Mouse (Mus musculus): ENCODE results near the gene Slc26a11.

The Slc26a11 gene

DNA sequence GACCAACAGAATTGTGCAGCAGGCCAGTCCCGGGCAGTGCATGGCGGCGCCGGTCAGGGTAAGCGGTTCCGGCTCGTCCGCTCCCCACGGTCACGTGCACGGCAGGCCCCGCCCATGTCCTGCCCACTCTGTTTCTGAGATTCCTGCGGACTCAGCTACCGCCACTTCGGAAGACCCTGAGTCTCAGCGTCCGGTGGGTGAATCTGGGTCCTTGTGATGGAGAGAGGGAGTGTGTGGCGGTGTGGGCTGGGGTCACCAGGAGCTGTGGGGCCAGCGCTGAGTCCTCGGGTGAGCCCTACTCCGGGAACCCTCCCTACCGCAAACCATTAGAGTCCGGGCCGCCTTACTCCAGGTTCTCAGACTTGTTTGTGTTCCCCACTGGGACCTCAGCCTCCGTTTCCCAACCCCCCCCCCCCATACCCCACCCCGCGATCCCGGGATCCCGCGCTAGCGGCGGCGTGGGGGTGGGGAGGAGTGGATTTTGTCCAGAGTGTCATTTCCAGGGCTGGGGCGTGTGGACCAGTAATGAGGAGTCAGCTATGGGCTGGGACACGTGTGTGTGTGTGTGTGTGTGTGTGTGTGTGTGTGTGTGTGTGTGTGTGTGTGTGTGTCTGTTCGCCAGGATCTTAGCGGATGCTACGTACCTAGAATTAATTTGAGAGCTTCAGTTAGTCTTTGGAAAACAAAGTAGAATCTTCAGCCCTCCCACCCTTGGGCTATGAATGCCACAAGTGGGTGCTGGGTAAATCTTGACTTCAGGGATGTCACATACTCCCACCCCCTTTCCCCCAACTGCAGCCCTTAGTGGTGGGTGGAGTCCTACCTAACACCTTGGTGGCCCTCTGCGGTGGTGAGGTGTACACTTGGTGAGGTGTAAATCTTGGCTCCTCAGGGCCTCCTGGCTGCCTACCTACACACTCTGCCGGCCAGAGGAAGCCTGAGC is at the start of gene Slc26a11, which contains the start of gene Sgsh:
Gene Slc26a11, plus strand, starts transcription at position 115 of the 943 bp plus-strand sequence.
Gene Sgsh, minus strand, starts transcription at position 94 of the 943 bp plus-strand sequence.
- peak; percentile 79 for DNase-seq (ENCODE audit: low spot score)

- DNase-seq (ENCODE audit: low spot score), result peak; percentile 26
Observed at GRCm38 (mm10) chr11:119306762-119307657, 48.3 kb upstream of the Slc26a11 start.

GRCm38 (mm10) chr11:119307658-119307867 is 47.8 kb upstream of the Slc26a11 start, which contains the start of gene Card14:
TSS of gene Card14 (plus strand) at chr11:119307768.
- DNase-seq (ENCODE audit: low spot score), result no peak

DNA sequence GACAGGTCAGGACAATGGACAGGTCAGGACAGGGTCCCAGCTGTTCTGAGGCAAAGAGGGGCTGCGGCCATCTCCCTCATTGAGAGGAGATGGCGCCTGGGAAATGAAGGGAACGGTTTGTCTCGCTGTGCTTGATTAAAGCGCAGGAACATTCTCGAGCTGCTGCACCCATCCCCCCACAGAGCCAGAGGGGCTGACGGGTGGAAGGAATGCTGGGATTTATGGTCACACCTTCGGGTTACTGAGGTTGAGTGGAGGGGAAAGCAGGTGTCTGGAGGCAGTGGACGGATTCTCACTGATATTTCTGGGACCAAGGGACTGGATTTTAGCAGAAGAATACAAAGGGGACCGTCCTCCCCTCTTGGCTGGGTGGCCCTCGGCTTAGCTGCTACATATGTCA is 47.4 kb upstream of the Slc26a11 start:
- no peak for DNase-seq (ENCODE audit: low spot score)

DNA sequence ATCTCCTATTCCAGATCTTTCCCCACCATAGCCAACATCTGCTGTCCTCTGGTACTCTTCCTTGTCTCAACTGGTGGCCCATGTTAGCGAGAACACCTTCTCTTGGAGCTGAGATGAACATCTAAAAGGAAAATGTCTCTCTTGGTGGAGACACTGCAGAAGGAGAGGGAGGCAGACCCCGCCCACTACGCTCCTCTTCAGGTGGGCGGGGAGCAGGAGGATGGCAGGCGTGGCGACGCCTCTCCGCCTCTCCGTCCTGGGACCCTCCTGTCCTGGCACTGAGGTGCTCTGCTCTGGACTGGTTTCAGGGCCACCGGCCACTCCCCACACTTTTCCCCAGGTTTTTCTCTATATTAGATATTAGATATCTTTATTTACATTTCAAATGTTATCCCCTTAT is 44.7 kb upstream of the Slc26a11 start:
- no peak for DNase-seq (ENCODE audit: low spot score)

DNA sequence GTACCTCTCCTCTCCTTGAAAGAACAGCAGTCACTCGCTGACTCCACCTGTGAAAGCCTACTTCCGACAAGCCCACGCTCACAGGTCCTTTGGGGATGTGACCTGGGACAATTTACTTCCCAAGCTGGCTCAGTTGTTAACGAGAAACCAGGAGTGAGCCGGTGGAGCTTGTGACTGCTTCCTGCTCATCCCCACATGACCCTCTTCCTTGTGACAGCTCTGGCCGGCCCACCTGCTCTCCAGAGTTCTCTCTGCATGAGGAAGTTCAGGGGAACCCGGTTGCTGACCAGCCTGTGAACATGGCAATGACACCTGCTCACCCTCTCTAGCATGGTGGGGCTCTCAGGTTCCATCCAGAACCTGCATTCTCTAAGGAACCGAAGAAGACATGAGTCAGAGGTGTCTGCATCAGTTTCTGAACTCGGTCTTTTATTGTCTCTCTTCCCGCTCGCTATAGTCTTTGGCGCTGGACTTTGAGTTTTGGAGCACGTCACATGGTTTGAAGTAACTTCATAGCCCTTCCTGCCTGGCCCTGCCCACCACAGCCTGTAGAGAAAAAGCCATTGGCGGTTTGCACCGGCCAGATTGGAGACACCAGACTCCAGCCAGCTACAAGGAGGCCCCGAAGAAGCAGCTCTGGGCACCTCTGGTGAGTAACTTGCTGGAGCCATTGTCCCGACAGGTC is 41.0 kb upstream of the Slc26a11 start:
- DNase-seq (ENCODE audit: low spot score), result no peak

- no peak for DNase-seq (ENCODE audit: low spot score)
Observed at GRCm38 (mm10) chr11:119316720-119317119, 38.6 kb upstream of the Slc26a11 start.

DNA sequence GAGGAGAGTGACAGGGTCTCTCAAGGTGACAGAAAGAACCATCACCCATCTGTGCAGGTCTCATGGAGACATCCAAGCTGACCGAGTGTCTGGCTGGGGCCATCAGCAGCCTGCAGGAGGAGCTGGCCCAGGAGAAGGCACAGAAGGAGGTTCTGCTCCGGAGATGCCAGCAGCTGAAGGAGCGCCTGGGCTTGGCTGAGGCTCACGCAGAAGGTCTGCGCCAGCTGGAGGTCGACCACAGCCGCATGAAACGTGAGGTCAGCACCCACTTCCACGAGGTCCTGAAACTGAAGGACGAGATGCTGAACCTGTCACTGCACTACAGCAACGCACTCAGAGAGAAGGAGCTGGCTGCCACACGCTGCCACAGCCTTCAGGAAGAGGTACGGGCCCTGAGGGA is 32.8 kb upstream of the Slc26a11 start:
- DNase-seq (ENCODE audit: low spot score), result no peak

GRCm38 (mm10) chr11:119325068-119325467 is 30.3 kb upstream of the Slc26a11 start:
- DNase-seq (ENCODE audit: low spot score), result no peak

DNA sequence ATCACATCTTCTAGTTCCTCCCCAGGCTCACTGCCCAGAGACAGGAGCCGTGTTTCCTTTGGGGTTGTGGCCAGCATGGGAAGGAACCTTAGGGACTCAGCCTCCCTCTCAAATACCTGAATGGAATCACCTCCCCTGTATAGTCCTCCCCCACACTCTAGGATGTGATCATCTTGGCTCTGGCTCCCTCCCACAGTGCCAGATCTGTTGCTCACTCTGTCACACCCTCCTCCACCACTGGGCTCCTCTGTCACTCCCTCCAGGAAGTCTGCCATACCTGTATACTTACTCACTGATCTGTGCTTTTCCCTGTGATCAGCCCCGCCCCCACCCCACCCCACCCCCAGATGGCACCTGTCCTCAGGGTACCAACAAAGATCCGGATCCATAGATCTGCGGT is 24.8 kb upstream of the Slc26a11 start:
- no peak for DNase-seq (ENCODE audit: low spot score)

DNA sequence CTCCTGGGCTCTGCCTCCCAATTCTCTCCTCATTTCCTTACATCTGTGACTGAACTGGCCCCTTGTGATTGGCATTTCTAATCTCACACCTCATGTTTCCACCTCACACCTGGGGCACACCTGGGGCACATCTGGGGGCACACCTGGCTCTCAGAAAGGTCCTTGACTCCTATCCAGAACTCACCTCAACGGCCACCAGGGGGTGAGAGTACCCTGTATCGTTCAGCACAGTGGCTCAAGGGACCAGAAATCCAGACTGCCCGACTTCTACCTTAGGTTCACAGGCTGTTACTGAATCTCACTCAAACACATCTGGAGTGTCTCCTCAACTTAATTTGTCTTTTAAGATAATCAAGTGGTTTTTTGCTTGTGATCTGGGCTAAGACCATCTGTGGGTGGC is 23.4 kb upstream of the Slc26a11 start:
- peak; percentile 31 for DNase-seq (ENCODE audit: low spot score)

- peak; percentile 77 for DNase-seq (ENCODE audit: low spot score)
Observed at GRCm38 (mm10) chr11:119338271-119339059, 16.9 kb upstream of the Slc26a11 start.

- DNase-seq (ENCODE audit: low spot score), result peak; percentile 83
Observed at GRCm38 (mm10) chr11:119339179-119339578, 16.2 kb upstream of the Slc26a11 start.

GRCm38 (mm10) chr11:119339637-119340036 is 15.7 kb upstream of the Slc26a11 start:
- DNase-seq (ENCODE audit: low spot score), result peak; percentile 94

GRCm38 (mm10) chr11:119344178-119344577 is 11.2 kb upstream of the Slc26a11 start:
- no peak for DNase-seq (ENCODE audit: low spot score)

DNA sequence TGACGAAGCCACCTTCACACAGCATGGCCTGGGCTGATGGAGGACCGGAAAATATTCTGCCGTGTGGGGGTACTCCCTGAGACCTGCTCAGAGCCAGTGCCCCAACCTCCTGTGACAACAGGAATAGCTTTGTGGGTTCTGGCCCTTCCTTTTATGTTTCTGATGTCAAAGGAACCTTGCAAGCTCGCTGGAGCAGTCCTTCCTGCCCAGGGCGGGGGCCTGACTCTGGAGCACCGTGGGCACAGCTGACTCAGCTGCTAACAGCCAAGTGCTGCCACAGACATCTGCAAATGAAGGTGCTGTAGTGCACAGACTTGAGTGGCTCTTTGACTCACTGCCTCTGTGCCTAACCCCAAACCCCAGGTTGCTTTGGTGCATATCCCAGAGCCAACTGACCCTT is 10.5 kb upstream of the Slc26a11 start:
- no peak for DNase-seq (ENCODE audit: low spot score)

- DNase-seq (ENCODE audit: low spot score), result no peak
Observed at GRCm38 (mm10) chr11:119347125-119347524, 8.2 kb upstream of the Slc26a11 start.

DNA sequence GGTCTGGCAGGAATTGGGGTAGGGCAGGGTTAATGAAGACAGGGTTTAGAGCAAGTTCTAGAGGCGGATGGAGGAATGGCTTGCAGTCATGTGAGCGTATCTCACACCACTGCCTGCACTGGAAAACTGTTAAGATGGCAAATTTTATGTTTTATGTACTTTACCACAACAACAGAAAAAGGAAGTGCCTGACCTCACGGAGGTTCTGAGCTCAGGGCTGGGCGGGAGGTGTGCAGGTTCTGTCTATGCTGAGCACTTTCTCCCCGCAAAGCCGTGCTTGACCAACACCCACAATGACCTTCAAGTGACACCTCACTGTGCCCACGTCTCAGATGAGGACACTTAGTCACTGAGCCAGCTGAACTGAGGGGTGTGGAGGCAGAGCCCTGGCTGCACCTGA is 3.2 kb upstream of the Slc26a11 start:
- DNase-seq (ENCODE audit: low spot score), result no peak

GRCm38 (mm10) chr11:119353946-119354345 is 1.4 kb upstream of the Slc26a11 start:
- no peak for DNase-seq (ENCODE audit: low spot score)

DNA sequence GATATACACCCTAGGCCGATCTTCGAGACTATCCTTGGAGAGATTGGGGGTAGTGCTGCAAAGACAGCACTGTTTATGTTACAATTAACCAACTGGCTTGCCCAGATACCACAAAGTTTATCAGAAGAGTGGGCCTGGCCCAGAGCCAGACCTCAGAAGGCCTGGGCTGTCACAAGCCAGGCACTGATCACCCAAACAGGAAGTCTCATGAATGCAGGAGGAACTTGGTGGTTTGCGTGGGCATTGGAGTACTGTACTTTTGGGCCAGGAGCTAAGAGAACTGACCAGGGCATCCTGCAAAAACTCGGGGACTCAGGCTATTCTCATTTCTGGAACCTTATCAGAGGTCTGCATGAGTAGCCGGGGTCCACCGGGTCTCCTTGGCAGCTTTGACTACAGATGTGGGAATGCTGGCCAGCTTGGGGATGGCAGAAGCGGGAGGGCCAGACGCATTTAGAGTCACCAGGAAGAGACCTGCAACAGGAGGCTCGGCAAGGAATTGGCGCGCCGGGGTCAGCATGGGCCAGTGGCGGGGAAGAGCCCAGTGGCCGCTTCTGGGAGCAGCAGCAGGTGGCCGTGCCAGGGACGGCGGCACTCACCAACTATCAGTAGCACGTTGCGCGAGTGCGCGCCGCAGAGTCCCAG is 437 bp upstream of the Slc26a11 start:
- peak; percentile 23 for DNase-seq (ENCODE audit: low spot score)

DNA sequence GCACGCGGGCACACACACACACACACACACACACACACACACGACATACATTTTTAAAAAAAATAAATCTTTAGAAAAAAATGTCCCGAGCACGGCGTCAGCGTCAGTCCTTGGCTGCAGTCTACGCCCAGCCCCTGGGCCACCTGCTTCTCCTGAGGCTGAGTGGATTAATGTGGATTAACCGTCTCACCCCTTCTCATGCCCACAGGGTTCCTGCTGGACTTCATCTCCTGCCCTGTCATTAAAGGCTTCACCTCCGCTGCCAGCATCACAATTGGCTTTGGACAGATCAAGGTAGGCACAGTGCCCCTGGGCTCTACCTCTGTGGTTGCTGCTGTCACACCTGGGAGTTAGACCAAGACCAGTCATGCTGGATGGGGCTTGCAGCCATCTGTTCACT is 3.7 kb downstream of the Slc26a11 start:
- no peak for DNase-seq (ENCODE audit: low spot score)

Data from MN1 (cell line).